Comparison of ENCODE assay signal across 8 mouse cellular contexts in the genomic region with DNA sequence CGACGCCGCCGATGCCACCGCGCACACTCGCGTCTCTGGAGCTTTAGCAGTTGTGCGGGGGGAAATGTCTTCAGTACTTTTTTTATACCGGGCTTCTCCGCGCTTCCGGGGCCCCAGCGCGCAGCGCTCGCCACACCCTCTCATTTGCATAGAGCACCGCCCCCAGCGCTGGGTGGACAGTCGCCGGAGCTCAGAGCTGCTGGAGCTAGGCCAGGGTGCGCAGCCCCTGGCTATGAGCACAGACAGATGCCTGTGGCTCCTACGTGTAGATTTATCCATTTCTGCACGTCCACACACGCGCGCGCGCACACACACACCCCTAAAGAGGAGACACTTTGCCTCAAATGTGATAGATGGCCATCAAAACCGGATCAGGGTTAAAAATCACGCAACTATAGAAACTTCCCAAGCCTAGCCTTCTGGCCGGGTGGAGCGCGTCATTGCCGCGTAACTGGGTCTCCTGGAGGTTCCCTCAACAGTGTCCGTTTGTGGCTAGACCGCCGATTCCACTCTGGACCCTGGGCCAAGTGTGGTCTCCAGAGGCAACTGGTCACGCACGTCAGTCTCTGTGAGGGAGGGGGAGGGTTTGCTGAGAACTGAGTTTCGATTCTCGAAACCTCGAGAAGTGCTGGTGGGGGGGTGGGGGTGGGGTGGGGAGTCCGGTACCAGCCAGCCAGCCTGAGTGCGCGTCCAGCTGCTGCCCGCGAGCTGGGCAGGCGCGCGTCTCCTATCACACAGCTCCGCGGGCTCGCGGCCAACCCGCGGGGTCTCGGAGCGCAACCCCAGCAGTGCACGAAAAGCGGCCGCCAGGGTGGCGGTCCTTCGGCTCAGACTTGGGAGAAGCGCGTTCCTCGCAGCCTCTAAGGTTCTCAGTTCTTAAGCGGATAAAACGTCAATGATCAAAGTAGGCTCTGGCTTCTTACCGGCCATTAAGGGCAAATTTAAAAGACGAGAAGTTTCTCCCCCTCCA. TPM values are rescaled to one million over a fixed set of nuclear protein-coding genes. Genes with fewer than 3 reads are reported as not detected.
DNase-seq lines count a peak whose midpoint lies in the region; ATAC-seq and TF ChIP-seq lines count a peak whose summit lies in the region.

A gene (minus strand): TSS at position 107 of the 970 bp plus-strand sequence.

- peak; percentile 90 for ATAC-seq in hindbrain, postnatal 0 days
- ATAC-seq in megakaryocyte, adult 5-6 weeks (ENCODE audit: poor library complexity, severe bottlenecking) = peak; percentile 53

- peak within 1 kb of the TSS; percentile 93 for H3K27ac ChIP-seq in cortical plate, adult 2 months (ENCODE audit: insufficient read depth, low read length)
- peak within 1 kb of the TSS; percentile 69; the same call in 1 of the 2 replicates for H3K27ac ChIP-seq in hindbrain, postnatal 0 days

- H3K9ac ChIP-seq in hindbrain, postnatal 0 days (replicated peaks; ENCODE audit: low read length) = peak within 1 kb of the TSS; percentile 51

- peak; percentile 81 for DNase-seq in T-cell, adult 2 months (ENCODE audit: low spot score)
- peak; percentile 49 to 73 for DNase-seq in gastrocnemius, adult 8-10 months (ENCODE audit: low spot score in 2 of 2)
- peak; percentile 87 for DNase-seq in hindbrain, postnatal 0 days (ENCODE audit: low spot score)
- peak; percentile 23 to 52 for DNase-seq in left cerebral cortex, adult 8-10 months (ENCODE audit: low spot score in 2 of 2)
- DNase-seq in right cerebral cortex, adult 18-20 months = peak; percentile 56
- DNase-seq in urinary bladder, adult 2 months (ENCODE audit: low spot score) = peak; percentile 74

- under 1% methylated on average over 71 of the region's 72 CpGs for WGBS in hindbrain, postnatal 0 days

- peak within 1 kb of the TSS; percentile 86 for H3K4me2 ChIP-seq in hindbrain, postnatal 0 days (ENCODE audit: low read depth, low read length)

- H3K27me3 ChIP-seq in hindbrain, postnatal 0 days (ENCODE audit: insufficient read depth, low read length) = no peaks in the 10 kb centered on the region

- no peaks in the 10 kb centered on the region for H3K9me3 ChIP-seq in hindbrain, postnatal 0 days (ENCODE audit: low read length)

- TF ChIP-seq CTCF in cortical plate, adult 2 months (IDR thresholded peaks at IDR 0.05; ENCODE audit: extremely low read depth, insufficient read depth, low read length) = no peak
- no peak for TF ChIP-seq CTCF in hindbrain, postnatal 0 days (IDR thresholded peaks at IDR 0.05; ENCODE audit: low read depth)

- no peaks in the 10 kb centered on the region for H3K4me1 ChIP-seq in cortical plate, adult 2 months (ENCODE audit: control insufficient read depth, insufficient read depth, low read length)
- H3K4me1 ChIP-seq in hindbrain, postnatal 0 days (ENCODE audit: insufficient read depth, low read length) = no peaks in the 10 kb centered on the region

- H3K36me3 ChIP-seq in hindbrain, postnatal 0 days (ENCODE audit: insufficient read depth, low read length) = no peaks in the 10 kb centered on the region

- TF ChIP-seq POLR2A in cortical plate, adult 2 months (IDR thresholded peaks at IDR 0.05; ENCODE audit: extremely low read depth, insufficient read depth, low read length) = 0 out of 2 replicates have a peak, but pooled peaks have one; percentile 33

- peak within 1 kb of the TSS; percentile 77 for H3K4me3 ChIP-seq in cortical plate, adult 2 months (ENCODE audit: insufficient read depth, low read length)
- H3K4me3 ChIP-seq in hindbrain, postnatal 0 days (ENCODE audit: low read length) = peak within 1 kb of the TSS; percentile 62

RNA-seq across cellular contexts. Expression of the gene that starts here (rescaled TPM):
- polyA plus RNA-seq in cortical plate, adult 2 months (2012; rRNA removed) = 2.0 and 2.2 TPM in 2 replicates
- 1 to 10 TPM in 2 of 4 experiments, under 1 TPM in 2; 0.77 to 2.5 (median 1.3) TPM for total RNA-seq in gastrocnemius, adult 8-10 months (2022)
- total RNA-seq in hindbrain, postnatal 0 days (2014; rRNA removed) = 4.2 and 4.5 TPM in 2 replicates
- polyA plus RNA-seq in hindbrain, postnatal 0 days (2015; fragmentation: Nextera tagmentation; extraction: Ambion mirVana) = 3.5 and 3.7 TPM in 2 replicates
- 1 to 10 TPM; 2.1 to 3.6 (median 2.9) TPM for total RNA-seq in left cerebral cortex, adult 8-10 months (2022)
- 89.0 and 96.3 TPM in 2 replicates for total RNA-seq in megakaryocyte, adult 5-6 weeks (2015)
- 68.9 and 70.0 TPM in 2 replicates for total RNA-seq in megakaryocyte, adult 5-6 weeks (2017)
- polyA plus RNA-seq in urinary bladder, adult 2 months (2012; rRNA removed) = 8.4 and 10.7 TPM in 2 replicates

Comparison
In these comparisons a context has a peak if more than half of its experiments do, and no peak if none do; other contexts are left out.
1. Peak in every context shown above with its lines: DNase-seq, ATAC-seq, H3K4me3 ChIP-seq and H3K27ac ChIP-seq.
2. RNA of the gene that starts here (total RNA-seq): 68.9 to 96.3 TPM in megakaryocyte, adult 5-6 weeks; 4.2 to 4.5 TPM in hindbrain, postnatal 0 days, 2.1 to 3.6 TPM in left cerebral cortex, adult 8-10 months and 0.77 to 2.5 TPM in gastrocnemius, adult 8-10 months; every median in the first group is over 10 times any median in the second.